Mouse (Mus musculus): Measurements from ENCODE around the gene Chst8. TPM values are rescaled to one million over a fixed set of nuclear protein-coding genes. Genes with fewer than 3 reads are reported as not detected.

Chst8 gene
- polyA plus RNA-seq, 1 experiment from 2014 or later = 0.75 TPM

- H3K27me3 ChIP-seq (ENCODE audit: control insufficient read depth, insufficient read depth, low read length) = peaks cover 2% of the 10 kb centered on the region; the same call in 1 of the 2 replicates
- no peak overlapping the region for H3K27ac ChIP-seq (ENCODE audit: low read length)
- no peak overlapping the region for H3K4me2 ChIP-seq (ENCODE audit: low read depth, low read length)
- no peak overlapping the region for H3K4me3 ChIP-seq (ENCODE audit: low read length)
- no peaks in the 10 kb centered on the region for H3K36me3 ChIP-seq (ENCODE audit: control insufficient read depth, insufficient read depth)
- H3K9ac ChIP-seq (ENCODE audit: low read length) = no peak overlapping the region
- no peaks in the 10 kb centered on the region for H3K9me3 ChIP-seq (replicated peaks; ENCODE audit: control insufficient read depth, low read length)
- H3K4me1 ChIP-seq (ENCODE audit: control insufficient read depth, insufficient read depth, low read length) = no peaks in the 10 kb centered on the region
- ATAC-seq (replicated peaks; ENCODE audit: extremely low read depth, insufficient read depth, low FRiP score) = no peak
- whole genome bisulfite sequencing = 27% methylated on average over 7 of the region's 7 CpGs
Observed at GRCm38 (mm10) chr7:34663145-34663544, 149.4 kb downstream of the Chst8 start.

GRCm38 (mm10) chr7:34662227-34662626, 150.3 kb downstream of the Chst8 start:
- Histone ChIP-seq H3K27me3 (ENCODE audit: control insufficient read depth, insufficient read depth, low read length) (peaks cover 2% of the 10 kb centered on the region; the same call in 1 of the 2 replicates), H3K4me2 (ENCODE audit: low read depth, low read length) (no peak overlapping the region), H3K4me1 (ENCODE audit: control insufficient read depth, insufficient read depth, low read length) (no peaks in the 10 kb centered on the region), H3K9me3 (replicated peaks; ENCODE audit: control insufficient read depth, low read length) (no peaks in the 10 kb centered on the region), H3K36me3 (ENCODE audit: control insufficient read depth, insufficient read depth) (no peaks in the 10 kb centered on the region), H3K27ac (ENCODE audit: low read length) (no peak overlapping the region), H3K4me3 (ENCODE audit: low read length) (no peak overlapping the region), H3K9ac (ENCODE audit: low read length) (no peak overlapping the region)
- no peak for ATAC-seq (replicated peaks; ENCODE audit: extremely low read depth, insufficient read depth, low FRiP score)
- 38% methylated on average over 5 of the region's 5 CpGs for WGBS

GRCm38 (mm10) chr7:34659386-34660085, 153.0 kb downstream of the Chst8 start:
- H3K9me3 ChIP-seq (replicated peaks; ENCODE audit: control insufficient read depth, low read length) = no peaks in the 10 kb centered on the region
- peaks cover 2% of the 10 kb centered on the region; the same call in 1 of the 2 replicates for H3K27me3 ChIP-seq (ENCODE audit: control insufficient read depth, insufficient read depth, low read length)
- ATAC-seq (replicated peaks; ENCODE audit: extremely low read depth, insufficient read depth, low FRiP score) = no peak
- H3K4me1 ChIP-seq (ENCODE audit: control insufficient read depth, insufficient read depth, low read length) = no peaks in the 10 kb centered on the region
- no peak overlapping the region for H3K4me2 ChIP-seq (ENCODE audit: low read depth, low read length)
- no peak overlapping the region for H3K9ac ChIP-seq (ENCODE audit: low read length)
- no peak overlapping the region for H3K4me3 ChIP-seq (ENCODE audit: low read length)
- H3K36me3 ChIP-seq (ENCODE audit: control insufficient read depth, insufficient read depth) = no peaks in the 10 kb centered on the region
- H3K27ac ChIP-seq (ENCODE audit: low read length) = no peak overlapping the region
- 70% methylated on average over 6 of the region's 6 CpGs for WGBS

- Histone ChIP-seq H3K4me3 (ENCODE audit: low read length) (peak within 1 kb of the TSS; percentile 82), H3K4me2 (ENCODE audit: low read depth, low read length) (peak within 1 kb of the TSS; percentile 74), H3K27me3 (ENCODE audit: control insufficient read depth, insufficient read depth, low read length) (peaks cover 5% of the 10 kb centered on the region; the same call in 1 of the 2 replicates), H3K36me3 (ENCODE audit: control insufficient read depth, insufficient read depth) (no peaks in the 10 kb centered on the region), H3K4me1 (ENCODE audit: control insufficient read depth, insufficient read depth, low read length) (peaks cover 12% of the 10 kb centered on the region; the same call in 1 of the 2 replicates), H3K9ac (ENCODE audit: low read length) (no peak within 1 kb of the TSS), H3K9me3 (replicated peaks; ENCODE audit: control insufficient read depth, low read length) (no peaks in the 10 kb centered on the region), H3K27ac (ENCODE audit: low read length) (no peak within 1 kb of the TSS; the same call in 1 of the 2 replicates)
- no peak for ATAC-seq (replicated peaks; ENCODE audit: extremely low read depth, insufficient read depth, low FRiP score)
- WGBS = 77% methylated on average over 5 of the region's 5 CpGs
Observed at GRCm38 (mm10) chr7:34656632-34657031, 155.9 kb downstream of the Chst8 start, which contains the start of gene Kctd15. Gene Kctd15 (minus strand): TSS chr7:34656732.

GRCm38 (mm10) chr7:34655086-34655839, 157.2 kb downstream of the Chst8 start:
- peak overlapping the region; percentile 82 for H3K4me3 ChIP-seq (ENCODE audit: low read length)
- peaks cover 7% of the 10 kb centered on the region; the same call in 1 of the 2 replicates for H3K27me3 ChIP-seq (ENCODE audit: control insufficient read depth, insufficient read depth, low read length)
- under 1% methylated on average over 60 of the region's 74 CpGs for WGBS
- H3K36me3 ChIP-seq (ENCODE audit: control insufficient read depth, insufficient read depth) = no peaks in the 10 kb centered on the region
- H3K4me1 ChIP-seq (ENCODE audit: control insufficient read depth, insufficient read depth, low read length) = peaks cover 12% of the 10 kb centered on the region; the same call in 1 of the 2 replicates
- no peaks in the 10 kb centered on the region for H3K9me3 ChIP-seq (replicated peaks; ENCODE audit: control insufficient read depth, low read length)
- peak overlapping the region; percentile 74 for H3K27ac ChIP-seq (ENCODE audit: low read length)
- H3K4me2 ChIP-seq (ENCODE audit: low read depth, low read length) = peak overlapping the region; percentile 74
- peak overlapping the region; percentile 83 for H3K9ac ChIP-seq (ENCODE audit: low read length)
- ATAC-seq (replicated peaks; ENCODE audit: extremely low read depth, insufficient read depth, low FRiP score) = peak; percentile 83

GRCm38 (mm10) chr7:34654441-34655085, 157.9 kb downstream of the Chst8 start:
- under 1% methylated on average over 50 of the region's 81 CpGs for WGBS
- H3K4me3 ChIP-seq (ENCODE audit: low read length) = peak overlapping the region; percentile 82
- H3K27ac ChIP-seq (ENCODE audit: low read length) = peak overlapping the region; percentile 74
- H3K36me3 ChIP-seq (ENCODE audit: control insufficient read depth, insufficient read depth) = peaks cover under 1% of the 10 kb centered on the region; the same call in 1 of the 2 replicates
- H3K4me2 ChIP-seq (ENCODE audit: low read depth, low read length) = peak overlapping the region; percentile 74
- H3K9me3 ChIP-seq (replicated peaks; ENCODE audit: control insufficient read depth, low read length) = no peaks in the 10 kb centered on the region
- ATAC-seq (replicated peaks; ENCODE audit: extremely low read depth, insufficient read depth, low FRiP score) = peak; percentile 10
- peaks cover 7% of the 10 kb centered on the region; the same call in 1 of the 2 replicates for H3K27me3 ChIP-seq (ENCODE audit: control insufficient read depth, insufficient read depth, low read length)
- H3K9ac ChIP-seq (ENCODE audit: low read length) = peak overlapping the region; percentile 83
- peaks cover 12% of the 10 kb centered on the region; the same call in 1 of the 2 replicates for H3K4me1 ChIP-seq (ENCODE audit: control insufficient read depth, insufficient read depth, low read length)

- under 1% methylated on average over 56 of the region's 64 CpGs for WGBS
- Histone ChIP-seq H3K9ac (ENCODE audit: low read length) (peak overlapping the region; percentile 83), H3K9me3 (replicated peaks; ENCODE audit: control insufficient read depth, low read length) (no peaks in the 10 kb centered on the region), H3K4me2 (ENCODE audit: low read depth, low read length) (peak overlapping the region; percentile 74), H3K36me3 (ENCODE audit: control insufficient read depth, insufficient read depth) (peaks cover 3% of the 10 kb centered on the region; the same call in 1 of the 2 replicates), H3K27me3 (ENCODE audit: control insufficient read depth, insufficient read depth, low read length) (peaks cover 7% of the 10 kb centered on the region; the same call in 1 of the 2 replicates), H3K27ac (ENCODE audit: low read length) (peak overlapping the region; percentile 74), H3K4me1 (ENCODE audit: control insufficient read depth, insufficient read depth, low read length) (peaks cover 12% of the 10 kb centered on the region; the same call in 1 of the 2 replicates), H3K4me3 (ENCODE audit: low read length) (peak overlapping the region; percentile 82)
- peak; percentile 16; the same call in 1 of the 2 replicates for ATAC-seq (replicated peaks; ENCODE audit: extremely low read depth, insufficient read depth, low FRiP score)
Observed at GRCm38 (mm10) chr7:34653731-34654440, 158.6 kb downstream of the Chst8 start.

All from heart, embryonic 16.5 days (tissue).